Mouse (Mus musculus): ENCODE measurements at regions not wholly inside any gene's neighbourhood (a gene's known extent, or its start where the extent isn't known, plus 50 kb on each side); places are given as distances from the start of the nearest gene placed in this dataset.

DNA sequence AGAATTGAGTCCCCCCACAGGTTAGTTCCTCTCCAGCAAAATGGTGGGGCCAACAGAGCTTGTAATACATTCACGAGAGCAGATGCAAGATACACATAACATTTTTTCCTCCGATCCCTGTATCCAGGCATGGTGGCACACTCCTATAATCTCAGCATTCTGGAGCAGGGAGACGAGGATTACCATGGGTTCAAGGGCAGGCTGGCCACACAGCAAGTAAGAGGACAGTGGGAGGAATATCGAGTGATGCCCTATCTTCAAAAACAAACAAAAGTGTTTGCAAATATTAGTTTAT, 192.0 kb downstream of the Ube2e3 start:
- H3K79me2 ChIP-seq (ENCODE audit: control insufficient read depth, insufficient read depth, low read length), result no peaks in the 10 kb centered on the region
- H3K9ac ChIP-seq (ENCODE audit: low read depth, low read length), result no peak overlapping the region
- TF ChIP-seq CTCF (IDR thresholded peaks at IDR 0.05; ENCODE audit: low read depth, low read length) (no peak), POLR2A (IDR thresholded peaks at IDR 0.05; ENCODE audit: extremely low read depth, insufficient read depth, low read length) (no peak)
- H3K27me3 ChIP-seq (ENCODE audit: control insufficient read depth, insufficient read depth, low read length), result no peaks in the 10 kb centered on the region
- no peak overlapping the region for H3K4me3 ChIP-seq (ENCODE audit: insufficient read depth, low read depth, low read length)
- H3K36me3 ChIP-seq (ENCODE audit: control insufficient read depth, insufficient read depth, low read length), result no peaks in the 10 kb centered on the region
- no peak for DNase-seq (ENCODE audit: extremely low read depth, low read depth, low spot score)
- no peaks in the 10 kb centered on the region for H3K4me1 ChIP-seq (ENCODE audit: control insufficient read depth, insufficient read depth, low read length)
- WGBS, result 62% methylated on average over 4 of the region's 4 CpGs
- H3K27ac ChIP-seq (replicated peaks; ENCODE audit: insufficient read depth, low read depth, low read length), result no peak overlapping the region

- Histone ChIP-seq H3K9ac (ENCODE audit: low read depth, low read length) (no peak overlapping the region), H3K36me3 (ENCODE audit: control insufficient read depth, insufficient read depth, low read length) (no peaks in the 10 kb centered on the region), H3K79me2 (ENCODE audit: control insufficient read depth, insufficient read depth, low read length) (no peaks in the 10 kb centered on the region), H3K4me3 (ENCODE audit: insufficient read depth, low read depth, low read length) (no peak overlapping the region), H3K27ac (replicated peaks; ENCODE audit: insufficient read depth, low read depth, low read length) (no peak overlapping the region), H3K27me3 (ENCODE audit: control insufficient read depth, insufficient read depth, low read length) (no peaks in the 10 kb centered on the region), H3K4me1 (ENCODE audit: control insufficient read depth, insufficient read depth, low read length) (no peaks in the 10 kb centered on the region)
- DNase-seq (ENCODE audit: extremely low read depth, low read depth, low spot score), result no peak
- WGBS, result 80% methylated on average over 7 of the region's 7 CpGs
- TF ChIP-seq CTCF (IDR thresholded peaks at IDR 0.05; ENCODE audit: low read depth, low read length) (no peak), POLR2A (IDR thresholded peaks at IDR 0.05; ENCODE audit: extremely low read depth, insufficient read depth, low read length) (no peak)
Observed at GRCm38 (mm10) chr2:79060320-79060719, 192.4 kb downstream of the Ube2e3 start.

- no peak overlapping the region for H3K4me3 ChIP-seq (ENCODE audit: insufficient read depth, low read depth, low read length)
- 77% methylated on average over 4 of the region's 4 CpGs for WGBS
- no peak for TF ChIP-seq CTCF (IDR thresholded peaks at IDR 0.05; ENCODE audit: low read depth, low read length)
- TF ChIP-seq POLR2A (IDR thresholded peaks at IDR 0.05; ENCODE audit: extremely low read depth, insufficient read depth, low read length), result no peak
- H3K36me3 ChIP-seq (ENCODE audit: control insufficient read depth, insufficient read depth, low read length), result no peaks in the 10 kb centered on the region
- no peaks in the 10 kb centered on the region for H3K4me1 ChIP-seq (ENCODE audit: control insufficient read depth, insufficient read depth, low read length)
- H3K27ac ChIP-seq (replicated peaks; ENCODE audit: insufficient read depth, low read depth, low read length), result no peak overlapping the region
- no peak for DNase-seq (ENCODE audit: extremely low read depth, low read depth, low spot score)
- H3K79me2 ChIP-seq (ENCODE audit: control insufficient read depth, insufficient read depth, low read length), result no peaks in the 10 kb centered on the region
- H3K9ac ChIP-seq (ENCODE audit: low read depth, low read length), result no peak overlapping the region
- no peaks in the 10 kb centered on the region for H3K27me3 ChIP-seq (ENCODE audit: control insufficient read depth, insufficient read depth, low read length)
Observed at GRCm38 (mm10) chr2:79061645-79062044, 193.6 kb upstream of the Itga4 start.

GRCm38 (mm10) chr2:79062196-79062636, 193.0 kb upstream of the Itga4 start:
- no peak overlapping the region for H3K9ac ChIP-seq (ENCODE audit: low read depth, low read length)
- H3K27me3 ChIP-seq (ENCODE audit: control insufficient read depth, insufficient read depth, low read length), result no peaks in the 10 kb centered on the region
- no peaks in the 10 kb centered on the region for H3K79me2 ChIP-seq (ENCODE audit: control insufficient read depth, insufficient read depth, low read length)
- WGBS, result 81% methylated on average over 6 of the region's 6 CpGs
- no peak for DNase-seq (ENCODE audit: extremely low read depth, low read depth, low spot score)
- no peaks in the 10 kb centered on the region for H3K36me3 ChIP-seq (ENCODE audit: control insufficient read depth, insufficient read depth, low read length)
- no peaks in the 10 kb centered on the region for H3K4me1 ChIP-seq (ENCODE audit: control insufficient read depth, insufficient read depth, low read length)
- H3K27ac ChIP-seq (replicated peaks; ENCODE audit: insufficient read depth, low read depth, low read length), result no peak overlapping the region
- TF ChIP-seq POLR2A (IDR thresholded peaks at IDR 0.05; ENCODE audit: extremely low read depth, insufficient read depth, low read length), result no peak
- no peak for TF ChIP-seq CTCF (IDR thresholded peaks at IDR 0.05; ENCODE audit: low read depth, low read length)
- no peak overlapping the region for H3K4me3 ChIP-seq (ENCODE audit: insufficient read depth, low read depth, low read length)

DNA sequence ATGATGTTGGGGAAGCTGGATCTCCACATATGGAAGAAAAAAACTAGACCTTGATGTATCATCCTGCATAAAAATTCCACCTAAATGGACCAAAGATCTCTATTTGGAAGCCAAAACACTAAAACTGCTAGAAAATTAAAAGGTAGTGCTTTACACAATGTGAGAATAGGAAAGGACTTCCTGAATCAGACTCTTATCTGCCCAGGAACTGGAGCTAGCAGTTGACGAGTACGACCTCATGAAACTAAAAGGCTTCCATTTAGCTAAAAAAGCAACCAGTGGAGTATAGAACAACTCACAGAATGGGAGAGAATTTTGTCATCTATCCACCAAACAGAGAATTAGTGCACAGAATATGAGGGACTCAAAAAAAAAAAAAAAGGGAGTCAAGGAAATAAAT, 191.6 kb upstream of the Itga4 start:
- no peak for DNase-seq (ENCODE audit: extremely low read depth, low read depth, low spot score)
- 69% methylated on average over 2 of the region's 2 CpGs for WGBS
- no peaks in the 10 kb centered on the region for H3K4me1 ChIP-seq (ENCODE audit: control insufficient read depth, insufficient read depth, low read length)
- no peak overlapping the region for H3K4me3 ChIP-seq (ENCODE audit: insufficient read depth, low read depth, low read length)
- H3K79me2 ChIP-seq (ENCODE audit: control insufficient read depth, insufficient read depth, low read length), result no peaks in the 10 kb centered on the region
- H3K27me3 ChIP-seq (ENCODE audit: control insufficient read depth, insufficient read depth, low read length), result no peaks in the 10 kb centered on the region
- no peak overlapping the region for H3K9ac ChIP-seq (ENCODE audit: low read depth, low read length)
- no peak overlapping the region for H3K27ac ChIP-seq (replicated peaks; ENCODE audit: insufficient read depth, low read depth, low read length)
- TF ChIP-seq POLR2A (IDR thresholded peaks at IDR 0.05; ENCODE audit: extremely low read depth, insufficient read depth, low read length) (no peak), CTCF (IDR thresholded peaks at IDR 0.05; ENCODE audit: low read depth, low read length) (no peak)
- no peaks in the 10 kb centered on the region for H3K36me3 ChIP-seq (ENCODE audit: control insufficient read depth, insufficient read depth, low read length)

GRCm38 (mm10) chr2:79065321-79065720, 189.9 kb upstream of the Itga4 start:
- 83% methylated on average over 1 of the region's 1 CpGs for WGBS
- no peaks in the 10 kb centered on the region for H3K79me2 ChIP-seq (ENCODE audit: control insufficient read depth, insufficient read depth, low read length)
- no peak for DNase-seq (ENCODE audit: extremely low read depth, low read depth, low spot score)
- H3K4me3 ChIP-seq (ENCODE audit: insufficient read depth, low read depth, low read length), result no peak overlapping the region
- no peaks in the 10 kb centered on the region for H3K27me3 ChIP-seq (ENCODE audit: control insufficient read depth, insufficient read depth, low read length)
- TF ChIP-seq CTCF (IDR thresholded peaks at IDR 0.05; ENCODE audit: low read depth, low read length) (no peak), POLR2A (IDR thresholded peaks at IDR 0.05; ENCODE audit: extremely low read depth, insufficient read depth, low read length) (no peak)
- H3K36me3 ChIP-seq (ENCODE audit: control insufficient read depth, insufficient read depth, low read length), result no peaks in the 10 kb centered on the region
- no peak overlapping the region for H3K9ac ChIP-seq (ENCODE audit: low read depth, low read length)
- no peaks in the 10 kb centered on the region for H3K4me1 ChIP-seq (ENCODE audit: control insufficient read depth, insufficient read depth, low read length)
- no peak overlapping the region for H3K27ac ChIP-seq (replicated peaks; ENCODE audit: insufficient read depth, low read depth, low read length)
